ENCODE assay signal across 1 mouse cellular context in genomic region chr1:36252791-36253190, GRCm38 (mm10).
TF ChIP-seq lines count a peak whose summit lies in the region.

No protein-coding gene starts in this region.

TF ChIP-seq in CH12.LX, 34 proteins besides CTCF, POLR2A, EP300 and RAD21 (continued from another document):
- TF ChIP-seq IRF4 (IDR thresholded peaks at IDR 0.05; ENCODE audit: low read depth, low read length) (no peak), JUND (conservative IDR thresholded peaks at IDR 0.05; ENCODE audit: low read depth, low read length) (no peak)
